In genomic region chr1:37686953-37687441, GRCm38 (mm10) we compare ENCODE assay signal across 10 mouse cellular contexts. TPM values are rescaled to one million over a fixed set of nuclear protein-coding genes. Genes with fewer than 3 reads are reported as not detected.
DNase-seq lines count a peak whose midpoint lies in the region; ATAC-seq and TF ChIP-seq lines count a peak whose summit lies in the region.
"Had no signal": no experiment of that assay in that cellular context is flagged by ENCODE, and none has a peak within 500 bp of the region (broad histone marks: within the 10 kb centered on the region; RNA-seq: fewer than 3 reads in every experiment).

No protein-coding gene starts in this region.

- ATAC-seq in heart, embryonic 13.5 days (ENCODE audit: extremely low read depth, insufficient number of reproducible peaks, low FRiP score, low TSS enrichment), result no peak
- no peak for ATAC-seq in megakaryocyte progenitor cell, adult 5-6 weeks (replicated peaks; ENCODE audit: poor library complexity)

- H3K4me2 ChIP-seq in heart, embryonic 13.5 days, result peak overlapping the region; percentile 61
- H3K4me2 ChIP-seq: limb, embryonic 15.5 days had no signal

- no peak for DNase-seq in heart, adult 2 months
- peak; percentile 36 for DNase-seq in cerebellum, adult 8-10 months
- peak; percentile 83 to 91 for DNase-seq in layer of hippocampus, adult 8-10 months (ENCODE audit: low spot score in 2 of 2)
- DNase-seq in lung, postnatal 14 days, result peak; percentile 27
- no peak for DNase-seq in spleen, adult 18-20 months
- no peak for DNase-seq in ovary, postnatal 36 days (ENCODE audit: low spot score)

- no peak for TF ChIP-seq POLR2A in heart, adult 2 months (IDR thresholded peaks at IDR 0.05; ENCODE audit: insufficient read depth, low read depth, low read length)

- intact Hi-C loops in heart, adult 2 months (cut with DNase I), result no loop called here

- peaks cover 22% of the 10 kb centered on the region for H3K4me1 ChIP-seq in heart, embryonic 13.5 days
- H3K4me1 ChIP-seq in heart, adult 2 months (ENCODE audit: control insufficient read depth, insufficient read depth, low read length), result no peaks in the 10 kb centered on the region

- peak overlapping the region; percentile 24 for H3K4me3 ChIP-seq in heart, embryonic 13.5 days
- no peak overlapping the region for H3K4me3 ChIP-seq in heart, adult 2 months
- H3K4me3 ChIP-seq: limb, embryonic 15.5 days had no signal

- no peaks in the 10 kb centered on the region for H3K36me3 ChIP-seq in heart, embryonic 13.5 days
- no peaks in the 10 kb centered on the region for H3K36me3 ChIP-seq in heart, adult 2 months (ENCODE audit: control insufficient read depth, insufficient read depth, low read length)
- H3K36me3 ChIP-seq: limb, embryonic 15.5 days had no signal

- H3K9ac ChIP-seq in heart, embryonic 13.5 days, result peak overlapping the region; percentile 44; the same call in 1 of the 2 replicates
- H3K9ac ChIP-seq in heart, adult 2 months (ENCODE audit: low read depth, low read length), result no peak overlapping the region
- H3K9ac ChIP-seq: limb, embryonic 15.5 days had no signal

- TF ChIP-seq EP300 in heart, adult 2 months (IDR thresholded peaks at IDR 0.05; ENCODE audit: insufficient read depth, low read depth, low read length), result no peak

- no peak for TF ChIP-seq CTCF in heart, adult 2 months (IDR thresholded peaks at IDR 0.05)

- H3K27me3 ChIP-seq in heart, embryonic 13.5 days (replicated peaks), result no peaks in the 10 kb centered on the region; the same call in 1 of the 2 replicates
- no peaks in the 10 kb centered on the region for H3K27me3 ChIP-seq in heart, adult 2 months (ENCODE audit: control insufficient read depth, insufficient read depth, low read length)
- H3K27me3 ChIP-seq: limb, embryonic 15.5 days had no signal

- no peaks in the 10 kb centered on the region for H3K79me2 ChIP-seq in heart, adult 2 months (replicated peaks; ENCODE audit: control insufficient read depth, insufficient read depth, low read length)

- 60% methylated on average over 15 of the region's 15 CpGs for WGBS in heart, embryonic 13.5 days
- 48% methylated on average over 15 of the region's 15 CpGs for WGBS in heart, adult 2 months

- H3K27ac ChIP-seq in heart, embryonic 13.5 days (replicated peaks), result peak overlapping the region; percentile 71
- no peak overlapping the region for H3K27ac ChIP-seq in heart, adult 2 months
- H3K27ac ChIP-seq: limb, embryonic 15.5 days had no signal

- no peaks in the 10 kb centered on the region for H3K9me3 ChIP-seq in heart, embryonic 13.5 days
- H3K9me3 ChIP-seq: limb, embryonic 15.5 days had no signal

RNA-seq across cellular contexts. Expression of gene 2010300C02Rik, which starts 32.9 kb away (rescaled TPM):
- polyA plus RNA-seq in heart, embryonic 13.5 days (2015; fragmentation: Nextera tagmentation; extraction: Ambion mirVana), result 3.9 and 4.6 TPM in 2 replicates
- total RNA-seq in heart, adult 2 months (2021), result under 1 TPM; 0.55 to 0.60 TPM
- 0.91 and 1.1 TPM in 2 replicates for polyA plus RNA-seq in heart, adult 2 months (2012; rRNA removed)
- 100 to 1,000 TPM; 319 to 384 (median 333) TPM for total RNA-seq in layer of hippocampus, adult 8-10 months (2022)
- total RNA-seq in megakaryocyte progenitor cell, adult 5-6 weeks (2015), result 0.05 and 0.39 TPM in 2 replicates
- total RNA-seq in megakaryocyte progenitor cell, adult 5-6 weeks (2017), result 0.14 and 0.17 TPM in 2 replicates
- total RNA-seq: common myeloid progenitor, adult 5-6 weeks had no signal

Comparison
In these comparisons a context has a peak if more than half of its experiments do, and no peak if none do; other contexts are left out.
1. DNase-seq: peak in cerebellum, adult 8-10 months (single experiment), layer of hippocampus, adult 8-10 months (2 of 2) and lung, postnatal 14 days (single experiment); none in heart, adult 2 months (0 of 2), spleen, adult 18-20 months (0 of 2) and ovary, postnatal 36 days (single experiment).
2. RNA of gene 2010300C02Rik, which starts 32.9 kb away (total RNA-seq): 319 to 384 TPM in layer of hippocampus, adult 8-10 months; 0.55 to 0.60 TPM in heart, adult 2 months and 0.05 to 0.39 TPM in megakaryocyte progenitor cell, adult 5-6 weeks; every median in the first group is over 100 times any median in the second.